Mouse (Mus musculus): Measurements from ENCODE around the gene Elp5. TPM values are rescaled to one million over a fixed set of nuclear protein-coding genes. Genes with fewer than 3 reads are reported as not detected.

Gene Elp5
- polyA plus RNA-seq (2015; fragmentation: Nextera tagmentation; extraction: Ambion mirVana): 149 and 154 TPM in 2 replicates

DNA sequence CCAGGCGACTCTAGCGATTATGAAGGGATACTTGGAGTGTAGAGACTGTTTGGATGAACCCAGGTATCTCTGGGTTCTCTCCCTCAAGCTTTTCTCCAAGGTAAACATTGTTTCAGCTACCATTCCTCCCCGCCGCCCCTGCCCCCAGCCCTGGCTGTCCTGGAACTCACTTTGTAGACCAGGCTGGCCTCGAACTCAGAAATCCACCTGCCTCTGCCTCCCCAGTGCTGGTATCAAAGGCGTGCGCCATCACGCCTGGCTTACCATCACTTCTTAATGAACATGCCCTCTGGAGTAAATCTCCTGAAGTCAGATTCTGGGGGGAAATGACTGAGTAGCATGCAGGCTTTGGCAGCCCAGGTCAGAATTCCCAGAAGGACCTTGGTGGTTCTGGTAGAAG lies at the start of gene Elp5:
Gene Elp5 (minus strand): TSS at position 293 of the 400 bp plus-strand sequence.
- Histone ChIP-seq H3K36me3 (peaks cover 37% of the 10 kb centered on the region), H3K4me3 (peak within 1 kb of the TSS; percentile 99), H3K9ac (peak within 1 kb of the TSS; percentile 98), H3K27ac (peak within 1 kb of the TSS; percentile 99), H3K4me1 (replicated peaks) (peaks cover 33% of the 10 kb centered on the region), H3K9me3 (no peaks in the 10 kb centered on the region), H3K27me3 (no peaks in the 10 kb centered on the region), H3K4me2 (peak within 1 kb of the TSS; percentile 94)
- WGBS: 66% methylated on average over 8 of the region's 8 CpGs
- no peak for ATAC-seq (ENCODE audit: low FRiP score)

GRCm38 (mm10) chr11:70031321-70031670 lies 49.0 kb upstream of the Elp5 start:
- Histone ChIP-seq H3K4me1 (replicated peaks) (peaks cover 49% of the 10 kb centered on the region), H3K27ac (0 out of 2 replicates have a peak overlapping the region, but pooled peaks have one; percentile 98), H3K9ac (no peak overlapping the region), H3K36me3 (peaks cover 49% of the 10 kb centered on the region), H3K27me3 (no peaks in the 10 kb centered on the region), H3K4me2 (no peak overlapping the region), H3K4me3 (no peak overlapping the region), H3K9me3 (no peaks in the 10 kb centered on the region)
- 95% methylated on average over 11 of the region's 11 CpGs for WGBS
- ATAC-seq (ENCODE audit: low FRiP score): no peak

DNA sequence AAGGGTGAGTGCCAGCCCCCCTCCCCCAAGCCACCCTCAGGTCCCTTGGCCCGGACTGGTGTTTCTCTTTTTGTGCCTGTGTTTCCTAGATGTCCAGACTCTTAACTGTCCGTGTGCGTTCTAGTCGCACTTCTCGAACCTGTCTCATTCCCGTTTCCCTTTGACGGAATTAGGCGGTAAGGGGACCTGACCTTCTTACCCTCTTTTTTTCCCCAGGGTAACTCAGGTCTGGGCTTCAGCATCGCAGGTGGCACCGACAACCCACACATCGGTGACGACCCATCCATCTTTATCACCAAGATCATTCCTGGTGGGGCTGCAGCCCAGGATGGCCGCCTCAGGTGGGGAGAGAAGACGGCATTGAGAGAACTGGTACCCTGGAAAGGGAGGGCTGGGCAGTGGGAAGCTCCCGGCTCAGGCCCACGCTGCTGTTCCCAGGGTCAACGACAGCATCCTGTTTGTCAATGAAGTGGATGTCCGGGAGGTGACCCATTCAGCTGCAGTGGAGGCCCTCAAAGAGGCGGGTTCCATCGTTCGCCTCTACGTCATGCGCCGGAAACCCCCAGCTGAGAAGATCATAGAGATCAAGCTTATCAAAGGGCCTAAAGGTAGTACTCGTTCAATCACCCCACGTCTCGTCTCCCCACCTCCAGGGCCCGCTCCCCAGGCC lies 48.5 kb upstream of the Elp5 start:
- H3K4me3 ChIP-seq: peak overlapping the region; percentile 40
- peaks cover 54% of the 10 kb centered on the region for H3K4me1 ChIP-seq (replicated peaks)
- H3K9ac ChIP-seq: peak overlapping the region; percentile 68
- no peaks in the 10 kb centered on the region for H3K27me3 ChIP-seq
- H3K27ac ChIP-seq: peak overlapping the region; percentile 98
- WGBS: 90% methylated on average over 28 of the region's 28 CpGs
- no peak for ATAC-seq (ENCODE audit: low FRiP score)
- H3K36me3 ChIP-seq: peaks cover 45% of the 10 kb centered on the region
- no peaks in the 10 kb centered on the region for H3K9me3 ChIP-seq
- H3K4me2 ChIP-seq: peak overlapping the region; percentile 56

- H3K4me1 ChIP-seq (replicated peaks): peaks cover 62% of the 10 kb centered on the region
- peak; percentile 52 for ATAC-seq (ENCODE audit: low FRiP score)
Observed at GRCm38 (mm10) chr11:70029829-70030550, 47.7 kb upstream of the Elp5 start.

GRCm38 (mm10) chr11:70029130-70029801 lies 46.9 kb upstream of the Elp5 start:
- Histone ChIP-seq H3K4me2 (peak overlapping the region; percentile 56), H3K27ac (peak overlapping the region; percentile 98), H3K9me3 (no peaks in the 10 kb centered on the region), H3K9ac (peak overlapping the region; percentile 68), H3K36me3 (peaks cover 36% of the 10 kb centered on the region), H3K4me1 (replicated peaks) (peaks cover 70% of the 10 kb centered on the region), H3K27me3 (no peaks in the 10 kb centered on the region), H3K4me3 (peak overlapping the region; percentile 40)
- WGBS: 0% methylated on average over 20 of the region's 20 CpGs
- peak; percentile 92 for ATAC-seq (ENCODE audit: low FRiP score)

More at GRCm38 (mm10) chr11:70029829-70030550, 47.7 kb upstream of the Elp5 start:
- H3K4me3 ChIP-seq: peak overlapping the region; percentile 40
- WGBS: 17% methylated on average over 11 of the region's 11 CpGs
- H3K9me3 ChIP-seq: no peaks in the 10 kb centered on the region
- peak overlapping the region; percentile 56 for H3K4me2 ChIP-seq
- H3K27me3 ChIP-seq: no peaks in the 10 kb centered on the region
- H3K36me3 ChIP-seq: peaks cover 41% of the 10 kb centered on the region
- H3K27ac ChIP-seq: peak overlapping the region; percentile 98
- H3K9ac ChIP-seq: peak overlapping the region; percentile 68

- ATAC-seq (ENCODE audit: low FRiP score): peak; percentile 8
- Histone ChIP-seq H3K4me2 (peak overlapping the region; percentile 56), H3K27ac (peak overlapping the region; percentile 98), H3K9me3 (no peaks in the 10 kb centered on the region), H3K36me3 (peaks cover 31% of the 10 kb centered on the region), H3K4me3 (peak overlapping the region; percentile 40), H3K9ac (peak overlapping the region; percentile 62), H3K4me1 (replicated peaks) (peaks cover 75% of the 10 kb centered on the region), H3K27me3 (no peaks in the 10 kb centered on the region)
- 22% methylated on average over 12 of the region's 12 CpGs for WGBS
Observed at GRCm38 (mm10) chr11:70028401-70029129, 46.2 kb upstream of the Elp5 start.

GRCm38 (mm10) chr11:70027397-70027796 lies 45.1 kb upstream of the Elp5 start:
- Histone ChIP-seq H3K27me3 (no peaks in the 10 kb centered on the region), H3K36me3 (peaks cover 19% of the 10 kb centered on the region), H3K27ac (peak overlapping the region; percentile 98), H3K4me2 (peak overlapping the region; percentile 56), H3K4me3 (peak overlapping the region; percentile 40; the same call in 1 of the 2 replicates), H3K9me3 (no peaks in the 10 kb centered on the region), H3K4me1 (replicated peaks) (peaks cover 86% of the 10 kb centered on the region), H3K9ac (peak overlapping the region; percentile 62)
- no peak for ATAC-seq (ENCODE audit: low FRiP score)
- 42% methylated on average over 9 of the region's 9 CpGs for WGBS

- Histone ChIP-seq H3K9ac (peak overlapping the region; percentile 62), H3K36me3 (peaks cover 12% of the 10 kb centered on the region), H3K27me3 (no peaks in the 10 kb centered on the region), H3K4me1 (replicated peaks) (peaks cover 94% of the 10 kb centered on the region), H3K27ac (peak overlapping the region; percentile 98), H3K4me2 (peak overlapping the region; percentile 56), H3K4me3 (peak overlapping the region; percentile 40), H3K9me3 (no peaks in the 10 kb centered on the region)
- 2% methylated on average over 19 of the region's 19 CpGs for WGBS
- no peak for ATAC-seq (ENCODE audit: low FRiP score)
Observed at GRCm38 (mm10) chr11:70026689-70027088, 44.4 kb upstream of the Elp5 start.

GRCm38 (mm10) chr11:70024151-70024514 lies 41.8 kb upstream of the Elp5 start:
- peaks cover 91% of the 10 kb centered on the region for H3K4me1 ChIP-seq (replicated peaks)
- H3K9me3 ChIP-seq: no peaks in the 10 kb centered on the region
- H3K27ac ChIP-seq: peak overlapping the region; percentile 61
- peak overlapping the region; percentile 52 for H3K4me2 ChIP-seq
- peak overlapping the region; percentile 41 for H3K4me3 ChIP-seq
- 11% methylated on average over 6 of the region's 6 CpGs for WGBS
- no peaks in the 10 kb centered on the region for H3K36me3 ChIP-seq
- no peaks in the 10 kb centered on the region for H3K27me3 ChIP-seq
- peak overlapping the region; percentile 71 for H3K9ac ChIP-seq
- ATAC-seq (ENCODE audit: low FRiP score): no peak

DNA sequence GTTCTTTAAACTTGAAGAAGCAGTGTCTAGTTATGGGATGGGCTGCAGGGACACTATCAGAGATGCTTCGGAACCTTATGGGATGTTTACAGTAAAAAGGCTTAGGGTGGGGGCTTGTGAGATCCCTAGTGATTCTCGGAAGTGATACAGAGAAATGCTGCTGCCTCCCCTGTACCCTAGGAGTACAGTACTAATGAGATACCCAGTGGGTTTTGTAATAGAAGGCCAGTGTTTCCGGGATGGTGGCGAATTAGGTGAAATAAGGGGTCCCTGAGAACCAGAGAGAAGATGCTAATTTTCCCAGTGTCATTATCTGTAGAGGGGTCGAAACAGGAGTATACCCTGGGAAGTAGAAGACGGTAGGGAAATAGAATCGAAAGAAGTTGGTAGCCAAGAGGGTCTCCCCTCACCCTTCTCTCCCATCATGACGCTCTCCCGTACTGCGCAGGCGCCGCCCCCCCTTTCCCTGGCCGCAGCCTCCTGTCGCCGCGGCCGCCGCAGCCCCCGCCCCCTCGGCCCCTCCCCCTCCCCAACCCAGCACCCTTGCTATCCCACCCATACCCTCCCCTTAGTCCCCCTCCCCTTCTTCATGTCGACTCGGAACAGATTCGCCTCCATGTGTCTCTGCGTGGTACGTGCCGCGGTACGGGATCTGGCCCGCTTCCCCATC lies 41.3 kb upstream of the Elp5 start:
- no peak for ATAC-seq (ENCODE audit: low FRiP score)
- 4% methylated on average over 20 of the region's 29 CpGs for WGBS

More for the DNA sequence above, 41.3 kb upstream of the Elp5 start:
- H3K36me3 ChIP-seq: no peaks in the 10 kb centered on the region
- H3K9ac ChIP-seq: peak overlapping the region; percentile 71
- no peaks in the 10 kb centered on the region for H3K27me3 ChIP-seq
- H3K27ac ChIP-seq: peak overlapping the region; percentile 61
- no peaks in the 10 kb centered on the region for H3K9me3 ChIP-seq
- peak overlapping the region; percentile 41 for H3K4me3 ChIP-seq
- H3K4me2 ChIP-seq: peak overlapping the region; percentile 52
- peaks cover 91% of the 10 kb centered on the region for H3K4me1 ChIP-seq (replicated peaks)

Data from hindbrain, embryonic 13.5 days (tissue).